8 mouse cellular contexts compared by ENCODE assay signal in the genomic region with DNA sequence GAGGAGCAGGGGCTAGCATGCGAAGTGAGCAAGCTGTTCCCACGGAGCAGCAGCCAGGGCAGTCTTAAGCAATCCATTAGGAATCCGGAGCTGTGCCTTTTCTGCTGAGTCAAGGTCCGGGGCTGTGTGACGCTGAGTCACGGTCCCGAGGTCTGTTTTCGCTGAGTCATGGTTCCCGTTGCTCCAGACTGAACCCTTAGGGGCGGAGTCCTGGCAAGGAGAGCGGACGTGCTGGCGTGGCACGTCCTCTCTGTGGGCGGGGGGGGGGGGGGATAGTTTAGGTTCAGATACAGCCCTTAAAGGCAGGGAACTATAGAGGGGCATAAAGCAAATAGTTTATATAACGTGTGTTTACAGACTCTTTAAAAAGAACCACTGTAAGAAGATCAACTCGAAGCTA. TPM values are rescaled to one million over a fixed set of nuclear protein-coding genes. Genes with fewer than 3 reads are reported as not detected.
DNase-seq lines count a peak whose midpoint lies in the region; ATAC-seq and TF ChIP-seq lines count a peak whose summit lies in the region.

No protein-coding gene starts in this region.

- peak; percentile 94 for ATAC-seq in heart, embryonic 11.5 days (replicated peaks; ENCODE audit: insufficient number of reproducible peaks, low FRiP score, low TSS enrichment)
- peak; percentile 97 for ATAC-seq in kidney, embryonic 16.5 days (ENCODE audit: low FRiP score, low TSS enrichment)

- H3K4me2 ChIP-seq in heart, embryonic 11.5 days: peak overlapping the region; percentile 64
- peak overlapping the region; percentile 51 for H3K4me2 ChIP-seq in kidney, embryonic 16.5 days (replicated peaks; ENCODE audit: low read depth, low read length)
- H3K4me2 ChIP-seq in myocyte (ENCODE audit: low read depth): peak overlapping the region; percentile 78

- TF ChIP-seq POLR2A in liver, adult 2 months (IDR thresholded peaks at IDR 0.05; ENCODE audit: extremely low read depth, insufficient read depth, low read length): no peak
- TF ChIP-seq POLR2A in myocyte (IDR thresholded peaks at IDR 0.05; ENCODE audit: insufficient read length, low read depth): peak; percentile 31

- H3K27me3 ChIP-seq in erythroblast, embryonic 14.5 days (ENCODE audit: control insufficient read depth): peaks cover 11% of the 10 kb centered on the region
- H3K27me3 ChIP-seq in heart, embryonic 11.5 days (ENCODE audit: control insufficient read depth, insufficient read depth, low read length): no peaks in the 10 kb centered on the region
- no peaks in the 10 kb centered on the region for H3K27me3 ChIP-seq in kidney, embryonic 16.5 days (ENCODE audit: insufficient read depth, low read length)
- no peaks in the 10 kb centered on the region for H3K27me3 ChIP-seq in liver, adult 2 months (ENCODE audit: control insufficient read depth, insufficient read depth, low read length)
- H3K27me3 ChIP-seq in myocyte (ENCODE audit: control insufficient read depth, insufficient read depth, insufficient read length): no peaks in the 10 kb centered on the region
- no peaks in the 10 kb centered on the region for H3K27me3 ChIP-seq in splenic B cell, adult 2 months (ENCODE audit: control insufficient read depth, insufficient read depth, low read length, poor library complexity, severe bottlenecking)

- no peak for TF ChIP-seq CTCF in liver, adult 2 months (IDR thresholded peaks at IDR 0.05; ENCODE audit: low read depth, low read length)

- peak overlapping the region; percentile 75 for H3K4me3 ChIP-seq in erythroblast, embryonic 14.5 days (replicated peaks)
- peak overlapping the region; percentile 35 for H3K4me3 ChIP-seq in heart, embryonic 11.5 days (ENCODE audit: low read depth, low read length)
- peak overlapping the region; percentile 38 for H3K4me3 ChIP-seq in kidney, embryonic 16.5 days (ENCODE audit: low read length)
- 0 out of 2 replicates have a peak overlapping the region, but pooled peaks have one; percentile 4 for H3K4me3 ChIP-seq in liver, adult 2 months (ENCODE audit: insufficient read depth, low read depth, low read length)
- peak overlapping the region; percentile 11 for H3K4me3 ChIP-seq in myocyte

- H3K9ac ChIP-seq in heart, embryonic 11.5 days (ENCODE audit: low read depth, low read length): peak overlapping the region; percentile 48; the same call in 1 of the 2 replicates
- 0 out of 2 replicates have a peak overlapping the region, but pooled peaks have one; percentile 20 for H3K9ac ChIP-seq in kidney, embryonic 16.5 days (replicated peaks; ENCODE audit: low read length)
- 0 out of 2 replicates have a peak overlapping the region, but pooled peaks have one; percentile 5 for H3K9ac ChIP-seq in liver, adult 2 months (ENCODE audit: low read depth, low read length)

- H3K36me3 ChIP-seq in erythroblast, embryonic 14.5 days (ENCODE audit: control insufficient read depth): no peaks in the 10 kb centered on the region
- H3K36me3 ChIP-seq in heart, embryonic 11.5 days (ENCODE audit: control insufficient read depth, insufficient read depth, low read length): no peaks in the 10 kb centered on the region
- H3K36me3 ChIP-seq in kidney, embryonic 16.5 days (ENCODE audit: insufficient read depth, low read length): no peaks in the 10 kb centered on the region
- no peaks in the 10 kb centered on the region for H3K36me3 ChIP-seq in liver, adult 2 months (ENCODE audit: control insufficient read depth, insufficient read depth, low read length)
- H3K36me3 ChIP-seq in myocyte (ENCODE audit: control insufficient read depth, insufficient read depth): no peaks in the 10 kb centered on the region
- H3K36me3 ChIP-seq in splenic B cell, adult 2 months (ENCODE audit: control insufficient read depth, insufficient read depth, low read length, poor library complexity, severe bottlenecking): no peaks in the 10 kb centered on the region

- H3K4me1 ChIP-seq in erythroblast, embryonic 14.5 days (ENCODE audit: control insufficient read depth): peaks cover 69% of the 10 kb centered on the region
- H3K4me1 ChIP-seq in heart, embryonic 11.5 days (ENCODE audit: control insufficient read depth, insufficient read depth, low read length): peaks cover under 1% of the 10 kb centered on the region; the same call in 1 of the 2 replicates
- H3K4me1 ChIP-seq in kidney, embryonic 16.5 days (ENCODE audit: insufficient read depth, low read length): peaks cover 10% of the 10 kb centered on the region
- peaks cover 2% of the 10 kb centered on the region; the same call in 1 of the 2 replicates for H3K4me1 ChIP-seq in liver, adult 2 months (ENCODE audit: control insufficient read depth, insufficient read depth, low read length)

- peak; percentile 97 for DNase-seq in A20 (ENCODE audit: low read depth, low spot score)
- peak; percentile 95 for DNase-seq in brain, adult 2 months (ENCODE audit: low read depth, low spot score)
- DNase-seq in liver, adult 2 months (ENCODE audit: extremely low read depth, low read depth, low spot score): peak; percentile 92
- DNase-seq in splenic B cell, adult 2 months (ENCODE audit: low read depth, low spot score): peak; percentile 61

- no peaks in the 10 kb centered on the region for H3K79me2 ChIP-seq in liver, adult 2 months (ENCODE audit: control insufficient read depth, insufficient read depth, low read length)
- no peaks in the 10 kb centered on the region for H3K79me2 ChIP-seq in myocyte (ENCODE audit: control insufficient read depth, insufficient read depth)

- peaks cover 8% of the 10 kb centered on the region for H3K9me3 ChIP-seq in erythroblast, embryonic 14.5 days (ENCODE audit: control insufficient read depth, low read length)
- no peaks in the 10 kb centered on the region; the same call in 1 of the 2 replicates for H3K9me3 ChIP-seq in heart, embryonic 11.5 days (replicated peaks; ENCODE audit: control insufficient read depth, low read length)
- no peaks in the 10 kb centered on the region for H3K9me3 ChIP-seq in kidney, embryonic 16.5 days (ENCODE audit: low read length)

- 4% methylated on average over 16 of the region's 17 CpGs for WGBS in heart, embryonic 11.5 days (ENCODE audit: insufficient replicate concordance)
- 3% methylated on average over 15 of the region's 17 CpGs for whole genome bisulfite sequencing in kidney, embryonic 16.5 days
- 1% methylated on average over 17 of the region's 17 CpGs for WGBS in liver, adult 2 months

- no peak overlapping the region for H3K27ac ChIP-seq in heart, embryonic 11.5 days (ENCODE audit: low read depth, low read length)
- H3K27ac ChIP-seq in kidney, embryonic 16.5 days (ENCODE audit: low read length): no peak overlapping the region
- peak overlapping the region; percentile 14; the same call in 1 of the 2 replicates for H3K27ac ChIP-seq in liver, adult 2 months (replicated peaks; ENCODE audit: insufficient read depth, low read depth, low read length)

- H3ac ChIP-seq in myocyte (ENCODE audit: control insufficient read depth, insufficient read length): no peak overlapping the region

TF ChIP-seq in myocyte, 11 proteins besides CTCF, POLR2A, EP300 and RAD21:
- TF ChIP-seq TCF3 (IDR thresholded peaks at IDR 0.05; ENCODE audit: insufficient read length, low read depth) (no peak), SRF (IDR thresholded peaks at IDR 0.05; ENCODE audit: control insufficient read depth, insufficient read length, low read depth) (peak; percentile 35), CEBPB (IDR thresholded peaks at IDR 0.05; ENCODE audit: insufficient read depth, poor library complexity, severe bottlenecking) (peak; percentile 83)

RNA-seq across cellular contexts. Expression of a gene that starts 9.6 kb away (rescaled TPM):
- 3.0 and 5.4 TPM in 2 replicates for polyA plus RNA-seq in erythroblast, embryonic 14.5 days (2012)
- polyA plus RNA-seq in heart, embryonic 11.5 days (2014; fragmentation: Nextera tagmentation; extraction: Ambion mirVana): 9.5 and 17.2 TPM in 2 replicates
- 51.6 and 56.2 TPM in 2 replicates for polyA plus RNA-seq in kidney, embryonic 16.5 days (2015; fragmentation: Nextera tagmentation; extraction: Ambion mirVana)
- 16.0 and 33.4 TPM in 2 replicates for total RNA-seq in liver, adult 2 months (2014; rRNA removed)
- 12.4 and 19.2 TPM in 2 replicates for polyA plus RNA-seq in liver, adult 2 months (2012; rRNA removed)
- 89.7 TPM for polyA plus RNA-seq in myocyte (2012; fragmentation: generic; extraction: Trizol)

RNA-seq across cellular contexts. Expression of a gene that starts 25.5 kb away (rescaled TPM):
- 11.0 and 11.4 TPM in 2 replicates for polyA plus RNA-seq in erythroblast, embryonic 14.5 days (2012)
- 104 and 110 TPM in 2 replicates for polyA plus RNA-seq in heart, embryonic 11.5 days (2014; fragmentation: Nextera tagmentation; extraction: Ambion mirVana)
- 189 and 191 TPM in 2 replicates for polyA plus RNA-seq in kidney, embryonic 16.5 days (2015; fragmentation: Nextera tagmentation; extraction: Ambion mirVana)
- total RNA-seq in liver, adult 2 months (2014; rRNA removed): 2.8 and 8.3 TPM in 2 replicates
- 2.0 and 2.2 TPM in 2 replicates for polyA plus RNA-seq in liver, adult 2 months (2012; rRNA removed)
- polyA plus RNA-seq in myocyte (2012; fragmentation: generic; extraction: Trizol): 32.3 TPM

RNA-seq across cellular contexts. Expression of a gene that starts 50.3 kb away (rescaled TPM):
- 0.33 and 0.47 TPM in 2 replicates for polyA plus RNA-seq in erythroblast, embryonic 14.5 days (2012)
- polyA plus RNA-seq in heart, embryonic 11.5 days (2014; fragmentation: Nextera tagmentation; extraction: Ambion mirVana): 35.8 and 40.6 TPM in 2 replicates
- polyA plus RNA-seq in kidney, embryonic 16.5 days (2015; fragmentation: Nextera tagmentation; extraction: Ambion mirVana): 33.8 and 35.7 TPM in 2 replicates
- total RNA-seq in liver, adult 2 months (2014; rRNA removed): 12.2 and 16.2 TPM in 2 replicates
- polyA plus RNA-seq in liver, adult 2 months (2012; rRNA removed): 27.7 and 29.3 TPM in 2 replicates
- polyA plus RNA-seq in myocyte (2012; fragmentation: generic; extraction: Trizol): 84.2 TPM

Comparison
In these comparisons a context has a peak if more than half of its experiments do, and no peak if none do; other contexts are left out.
1. H3K4me3 ChIP-seq: peak in every context shown above with its lines; median percentile 75 in erythroblast, embryonic 14.5 days; 38 in kidney, embryonic 16.5 days; 35 in heart, embryonic 11.5 days; 11 in myocyte; 4 in liver, adult 2 months.
2. RNA of a gene that starts 50.3 kb away (polyA plus RNA-seq): 84.2 TPM in myocyte (single experiment), 35.8 to 40.6 TPM in heart, embryonic 11.5 days, 33.8 to 35.7 TPM in kidney, embryonic 16.5 days and 27.7 to 29.3 TPM in liver, adult 2 months; 0.33 to 0.47 TPM in erythroblast, embryonic 14.5 days; every median in the first group is over 10 times any median in the second.
3. Peak in every context shown above with its lines, with median percentiles within 50 percentile points of each other: DNase-seq, H3K4me2 ChIP-seq and H3K9ac ChIP-seq.